Mouse (Mus musculus): ENCODE results near the gene Fam189a2.

- TF ChIP-seq TAL1 (IDR thresholded peaks at IDR 0.05; ENCODE audit: low read length) (no peak), GATA1 (IDR thresholded peaks at IDR 0.05; ENCODE audit: low read length) (no peak)
Measured at GRCm38 (mm10) chr19:23946026-23946685, 84.7 kb downstream of the Fam189a2 start.
